Mouse (Mus musculus): ENCODE results near the gene Shkbp1.
A peak's percentile ranks its signal among the peaks of the same experiment; 100 is the strongest.

Gene Shkbp1

DNA sequence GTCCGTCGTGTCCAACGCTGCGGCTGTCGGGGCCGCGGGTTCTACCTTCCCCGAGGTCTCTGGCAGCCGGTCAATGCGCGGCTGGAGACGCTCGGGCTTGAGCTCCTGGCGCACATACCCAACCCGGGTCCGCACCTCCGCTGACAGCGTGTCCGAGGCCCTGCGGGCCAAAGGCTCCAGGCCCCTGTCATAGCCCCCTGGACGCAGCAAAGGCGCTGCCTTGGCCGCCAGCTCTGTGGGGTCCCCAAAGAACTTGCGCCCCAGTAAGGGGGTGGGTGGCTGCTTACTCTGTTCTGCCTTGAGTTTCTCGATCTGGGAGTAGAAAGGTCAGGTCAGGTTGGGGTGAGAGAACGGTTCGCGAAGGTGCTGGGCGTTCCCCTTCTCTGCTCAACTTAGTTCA, 8.6 kb upstream of the Shkbp1 start:
- DNase-seq = no peak

GRCm38 (mm10) chr7:27361283-27361946, 5.6 kb upstream of the Shkbp1 start:
- DNase-seq = peak; percentile 99

- no peak for DNase-seq
These were observed 4.9 kb upstream of the Shkbp1 start for GRCm38 (mm10) chr7:27360749-27361148.

DNA sequence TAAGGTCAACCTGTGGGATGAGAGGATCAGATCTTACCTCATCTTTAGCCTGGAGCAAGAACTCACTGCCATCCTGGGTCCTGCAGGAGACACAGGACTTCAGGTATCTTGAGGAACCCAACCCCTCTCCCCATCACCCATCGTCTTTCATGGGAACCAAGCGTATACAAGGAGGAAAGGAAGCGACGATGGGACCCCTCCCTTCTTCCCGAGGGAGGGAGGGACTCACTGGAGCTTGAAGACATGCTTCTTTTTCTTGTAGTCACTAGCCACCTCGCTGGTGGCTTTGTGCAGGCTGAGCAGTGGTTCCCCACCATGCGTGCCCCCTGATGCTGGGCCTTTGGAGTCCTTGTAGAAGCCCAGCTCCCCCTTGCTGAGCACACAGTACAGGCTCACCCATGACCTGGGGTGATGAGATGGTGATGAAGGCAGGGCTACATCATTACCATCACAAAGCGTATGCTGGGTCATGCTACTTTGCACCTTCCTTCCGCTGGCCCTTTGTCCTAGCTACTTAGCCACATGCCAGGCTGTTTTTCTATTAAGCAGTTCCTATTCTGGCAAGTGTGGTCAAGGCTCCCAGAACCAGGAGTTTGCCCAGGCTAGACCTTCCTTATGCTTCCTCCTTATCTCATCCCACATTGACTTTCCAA, 4.0 kb upstream of the Shkbp1 start:
- no peak for DNase-seq

GRCm38 (mm10) chr7:27359162-27359561, 3.3 kb upstream of the Shkbp1 start:
- no peak for DNase-seq

- DNase-seq = no peak
These were observed 1.8 kb upstream of the Shkbp1 start for GRCm38 (mm10) chr7:27357595-27357978.

DNA sequence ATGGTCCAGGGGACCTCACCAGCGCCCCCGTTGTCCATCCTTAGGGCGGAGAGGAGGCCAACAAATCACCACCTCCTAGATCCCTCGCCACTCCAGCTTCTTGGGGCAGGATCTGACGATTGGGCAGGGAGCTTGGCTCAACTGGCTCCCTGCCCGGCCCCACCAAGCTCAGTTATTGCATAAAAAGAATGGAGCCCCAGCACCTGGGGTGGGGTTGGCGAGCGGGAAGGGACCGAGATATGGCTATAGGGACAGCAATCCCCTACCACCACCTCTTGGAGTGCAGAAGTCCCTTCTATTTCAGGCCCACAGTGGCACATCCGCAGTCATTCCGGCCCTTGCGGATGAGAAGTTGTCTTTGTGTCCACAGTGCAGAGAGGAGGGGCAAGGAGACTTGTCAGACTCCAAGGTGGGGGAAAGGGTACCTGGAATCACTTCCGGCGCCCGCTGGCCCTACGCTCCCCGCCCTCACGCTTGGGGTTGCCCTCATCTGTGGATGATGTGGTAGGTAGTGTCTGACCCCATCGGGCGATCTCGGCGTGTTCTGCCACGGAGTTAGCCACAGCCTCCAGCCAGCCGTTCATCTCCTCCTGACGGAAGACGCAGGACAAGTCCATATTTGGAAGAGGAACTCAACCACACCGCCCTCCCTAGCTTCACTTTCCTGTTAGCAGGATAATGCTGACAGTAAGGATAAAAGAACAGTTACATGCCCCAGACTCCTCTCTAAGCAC, 1.2 kb upstream of the Shkbp1 start, which contains the start of gene Gm20479:
Gene Gm20479 (minus strand): TSS at position 559 of the 734 bp plus-strand sequence.
- no peak for DNase-seq

- no peak for DNase-seq
These were observed 429 bp upstream of the Shkbp1 start for GRCm38 (mm10) chr7:27356248-27356647.

GRCm38 (mm10) chr7:27355261-27355660, 558 bp downstream of the Shkbp1 start:
- no peak for DNase-seq

DNA sequence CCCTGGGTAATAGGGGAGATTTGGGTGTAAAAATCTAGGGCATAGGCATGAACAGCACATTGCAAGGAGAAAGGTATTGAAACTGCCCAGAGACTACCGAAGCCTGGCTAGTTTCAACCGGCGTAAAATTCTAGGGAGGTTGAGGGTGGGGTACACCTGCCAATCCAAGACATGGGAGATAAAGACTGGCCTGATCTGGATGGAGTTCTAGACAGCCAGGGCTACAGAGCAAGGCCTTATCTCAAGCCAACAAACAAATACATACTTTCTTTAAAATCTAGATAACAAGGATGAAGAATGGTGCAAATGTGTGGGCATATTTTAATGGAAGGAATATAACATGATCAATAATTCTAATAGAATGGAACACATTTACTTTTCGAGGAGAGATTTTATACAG, 1.0 kb downstream of the Shkbp1 start:
- DNase-seq = no peak

DNA sequence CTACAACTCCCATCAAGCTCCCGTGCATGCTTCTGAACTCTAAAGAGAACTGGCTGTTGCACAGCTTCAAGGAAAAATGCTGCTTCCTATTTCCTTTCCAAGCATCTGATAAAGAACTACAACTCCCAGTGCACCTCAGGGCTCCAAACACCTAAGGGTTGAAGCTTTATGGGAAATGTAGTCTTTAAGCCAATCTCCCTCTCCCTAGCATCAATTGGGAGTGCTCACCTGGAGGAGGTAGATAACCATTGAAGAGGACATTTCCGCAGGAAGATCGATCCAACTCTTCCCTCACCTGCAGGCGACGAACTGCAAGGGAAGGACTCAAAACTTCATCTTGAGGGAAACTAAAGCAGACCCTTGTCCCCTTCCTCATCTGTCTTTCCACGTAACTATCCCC, 1.7 kb downstream of the Shkbp1 start:
- DNase-seq = no peak

DNA sequence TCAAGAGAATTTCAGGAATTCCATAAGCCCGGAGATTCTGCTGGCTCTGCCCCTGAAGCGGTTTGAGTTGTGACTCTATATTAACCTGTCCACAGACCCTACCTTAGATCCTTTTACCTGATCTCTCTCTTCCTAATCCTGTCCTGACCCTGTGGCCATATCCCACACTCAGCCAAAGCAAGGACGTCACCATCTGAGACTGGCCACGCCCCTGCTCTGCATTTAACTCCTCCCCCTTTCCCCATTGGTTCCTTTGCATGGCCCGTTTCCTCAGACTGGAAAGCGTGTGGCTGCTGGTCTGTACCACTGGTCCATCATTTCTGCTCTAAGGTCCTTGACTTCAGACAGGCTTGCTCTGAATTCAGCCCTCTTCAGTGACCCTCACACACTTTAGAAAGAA, 10.4 kb downstream of the Shkbp1 start:
- no peak for DNase-seq

DNA sequence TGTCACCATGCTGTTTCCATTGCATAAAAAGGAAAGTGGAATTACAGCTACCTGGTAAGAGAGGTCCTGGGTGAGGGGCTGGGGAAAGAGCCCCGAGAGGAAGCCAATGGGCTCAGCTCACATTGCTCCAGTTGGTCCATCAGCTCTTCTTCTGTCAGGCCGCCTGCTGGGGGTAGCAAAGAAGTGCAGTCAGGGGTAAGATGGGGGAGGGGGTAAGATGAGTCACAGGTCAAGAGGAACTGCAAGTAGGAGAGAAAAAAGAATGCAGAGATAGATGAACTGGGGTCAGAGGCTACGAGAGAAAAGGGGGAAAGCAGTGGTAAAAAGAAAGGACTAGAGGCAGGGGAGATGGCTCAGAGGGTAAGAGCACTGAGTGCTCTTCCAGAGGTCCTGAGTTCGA, 13.2 kb downstream of the Shkbp1 start:
- DNase-seq = no peak

DNA sequence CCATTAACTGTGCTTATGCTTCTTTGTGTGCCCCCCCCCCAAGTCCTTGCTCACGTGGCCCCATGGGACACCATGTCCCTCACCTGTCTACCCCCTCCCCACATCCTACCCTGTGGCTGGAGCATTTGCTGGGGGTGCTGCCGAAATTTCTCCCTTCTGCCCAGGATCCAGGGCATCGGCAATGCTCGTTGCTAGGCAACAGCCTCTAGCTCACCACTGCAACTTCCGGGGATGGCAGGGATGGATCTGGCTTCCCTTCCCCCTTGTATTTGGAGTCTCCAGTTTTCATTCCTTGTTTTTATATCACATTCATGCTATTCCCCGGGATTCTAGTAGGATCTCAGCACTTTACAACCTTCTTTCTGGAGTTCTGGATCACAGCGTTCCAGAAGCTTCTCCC, 16.3 kb downstream of the Shkbp1 start:
- peak; percentile 85 for DNase-seq

- no peak for DNase-seq
These were observed 16.7 kb downstream of the Shkbp1 start for GRCm38 (mm10) chr7:27339114-27339513.

DNA sequence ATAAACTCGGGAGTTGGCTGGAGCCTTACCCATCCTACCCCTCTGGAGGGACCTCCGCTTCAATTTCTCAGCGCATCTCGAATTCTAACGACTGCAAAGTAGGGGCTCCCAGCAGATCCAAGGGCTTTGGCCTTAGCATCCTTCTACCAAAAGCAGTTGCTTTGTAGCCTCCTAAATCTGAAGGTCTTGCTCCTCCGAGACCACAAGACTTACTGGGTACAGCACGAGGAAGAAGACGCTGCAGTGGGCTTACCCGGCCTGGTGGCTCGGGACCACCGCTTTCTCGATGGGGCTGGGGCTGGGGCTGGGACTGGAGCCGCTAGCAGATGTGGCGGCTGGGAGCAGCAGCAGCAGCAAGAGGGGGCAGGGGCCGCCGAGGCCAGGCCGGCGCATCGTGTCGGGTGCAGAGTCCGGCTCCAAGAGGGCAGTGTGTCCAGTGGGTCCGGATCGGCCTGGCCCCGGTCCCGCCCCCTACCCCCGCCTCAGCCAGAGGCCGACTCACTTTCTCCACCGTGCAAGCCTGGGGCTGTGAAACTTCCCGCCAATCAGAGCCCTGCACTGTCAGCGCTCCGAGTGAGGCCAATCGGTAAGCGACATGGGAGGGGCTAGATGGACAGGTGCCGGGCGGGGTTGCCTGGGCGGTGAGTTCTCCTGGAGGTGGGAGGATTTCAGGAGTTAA, 18.5 kb downstream of the Shkbp1 start, which contains the start of gene Ltbp4:
Gene Ltbp4 (minus strand): TSS at position 518 of the 679 bp plus-strand sequence.
- no peak for DNase-seq

DNA sequence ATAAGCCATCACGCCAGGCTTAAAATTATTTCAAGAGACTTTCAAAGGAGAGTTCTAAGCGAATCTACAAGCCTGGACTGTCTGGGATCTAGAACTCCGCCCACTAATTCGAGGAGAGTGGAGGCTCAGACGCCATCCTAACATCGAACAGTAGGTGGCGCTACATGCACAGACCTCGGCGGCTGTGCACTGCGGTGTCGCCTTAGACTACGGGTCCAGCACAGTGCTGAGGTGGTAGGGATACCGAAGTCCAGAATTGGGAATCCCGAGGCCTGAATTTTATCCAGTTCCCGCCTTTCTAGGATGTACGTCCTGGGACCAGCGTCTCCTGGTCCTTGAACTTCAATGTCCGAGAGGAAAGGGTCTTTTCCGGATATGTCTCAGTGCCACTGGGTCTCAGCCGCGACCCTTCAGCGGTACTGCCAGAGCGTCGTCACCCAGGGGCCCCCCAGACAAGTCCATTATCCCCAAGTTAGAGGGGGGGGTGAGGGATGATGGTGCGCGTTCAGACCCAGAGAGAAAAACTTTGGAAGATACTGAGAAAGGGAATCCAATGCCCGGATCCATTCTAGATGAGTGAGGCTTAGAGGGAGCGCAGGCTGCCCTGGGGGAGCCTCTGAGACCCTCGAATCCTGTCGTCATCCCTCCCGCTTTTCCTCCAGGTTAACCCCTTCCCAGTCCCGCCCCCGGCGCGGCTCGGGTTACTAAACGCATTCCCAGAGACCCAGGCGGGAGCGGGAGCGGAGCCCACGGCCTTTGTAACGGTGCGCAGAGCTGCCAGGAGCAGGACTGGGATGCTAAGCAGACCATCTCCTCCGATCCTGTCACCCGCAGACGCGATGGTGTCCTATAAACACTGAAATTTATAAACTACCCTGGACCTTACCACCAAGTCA, 19.6 kb downstream of the Shkbp1 start:
- DNase-seq = peak; percentile 86

- no peak for DNase-seq
These were observed 20.7 kb downstream of the Shkbp1 start for GRCm38 (mm10) chr7:27335011-27335720.

DNA sequence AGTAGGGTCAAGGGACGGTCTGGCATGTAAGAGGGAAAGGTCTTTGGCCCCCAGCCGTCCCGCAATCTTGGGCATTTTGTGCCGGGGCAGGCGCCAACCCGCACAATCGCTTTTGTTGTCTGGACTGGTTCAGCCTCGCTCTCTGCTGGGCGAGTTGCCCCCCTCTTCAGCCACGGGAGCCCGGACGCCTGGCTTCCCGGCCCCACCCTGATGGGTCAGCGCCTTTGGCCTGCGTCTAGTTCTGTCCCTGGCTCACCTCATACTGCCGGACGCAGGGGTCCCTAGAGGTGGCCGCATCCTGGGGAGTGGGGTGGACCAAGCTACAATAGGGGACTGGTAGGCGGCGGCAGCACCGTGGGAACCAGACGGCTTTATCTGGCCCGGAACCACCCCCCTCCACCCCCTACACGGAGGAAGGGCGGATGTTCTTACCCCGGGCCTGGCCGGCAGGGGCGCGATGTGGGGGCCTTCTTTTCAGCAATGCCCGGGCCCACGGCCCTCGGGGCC, 21.4 kb downstream of the Shkbp1 start:
- DNase-seq = no peak

DNA sequence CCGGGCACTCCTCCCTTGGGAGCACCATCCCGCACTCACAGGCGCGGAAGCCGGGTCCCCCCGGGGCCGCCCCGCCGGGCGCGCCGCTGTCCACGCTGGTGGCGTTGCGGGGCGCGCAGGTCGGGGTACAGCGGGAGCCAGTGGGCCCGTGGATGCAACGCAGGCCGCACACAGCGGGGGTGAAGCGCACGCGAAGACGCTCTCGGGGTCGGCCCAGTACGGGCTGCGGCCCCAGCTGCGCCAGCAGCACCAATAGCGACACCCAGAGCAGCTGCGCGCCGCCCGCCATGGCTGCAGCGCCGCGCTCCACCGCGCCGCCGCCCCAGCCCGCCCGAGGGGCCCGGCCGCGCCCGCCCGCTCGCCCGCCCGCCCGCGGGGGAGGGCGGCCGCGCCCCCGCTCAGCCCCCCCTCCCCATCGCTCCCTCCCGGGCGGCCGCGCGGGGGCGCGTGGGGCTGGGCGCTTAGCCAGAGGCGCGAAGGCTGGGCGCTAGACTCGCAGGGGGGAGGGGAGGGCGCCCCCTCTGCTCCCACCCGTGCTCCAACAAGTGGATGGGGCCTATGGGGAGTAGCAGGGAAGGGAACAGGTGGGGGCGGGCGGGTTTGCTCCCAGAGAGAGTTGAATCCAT, 22.4 kb downstream of the Shkbp1 start:
- DNase-seq = no peak

Measured in layer of hippocampus, adult 9-11 months (tissue).